ENCODE assay signal across 13 mouse cellular contexts in the genomic region with DNA sequence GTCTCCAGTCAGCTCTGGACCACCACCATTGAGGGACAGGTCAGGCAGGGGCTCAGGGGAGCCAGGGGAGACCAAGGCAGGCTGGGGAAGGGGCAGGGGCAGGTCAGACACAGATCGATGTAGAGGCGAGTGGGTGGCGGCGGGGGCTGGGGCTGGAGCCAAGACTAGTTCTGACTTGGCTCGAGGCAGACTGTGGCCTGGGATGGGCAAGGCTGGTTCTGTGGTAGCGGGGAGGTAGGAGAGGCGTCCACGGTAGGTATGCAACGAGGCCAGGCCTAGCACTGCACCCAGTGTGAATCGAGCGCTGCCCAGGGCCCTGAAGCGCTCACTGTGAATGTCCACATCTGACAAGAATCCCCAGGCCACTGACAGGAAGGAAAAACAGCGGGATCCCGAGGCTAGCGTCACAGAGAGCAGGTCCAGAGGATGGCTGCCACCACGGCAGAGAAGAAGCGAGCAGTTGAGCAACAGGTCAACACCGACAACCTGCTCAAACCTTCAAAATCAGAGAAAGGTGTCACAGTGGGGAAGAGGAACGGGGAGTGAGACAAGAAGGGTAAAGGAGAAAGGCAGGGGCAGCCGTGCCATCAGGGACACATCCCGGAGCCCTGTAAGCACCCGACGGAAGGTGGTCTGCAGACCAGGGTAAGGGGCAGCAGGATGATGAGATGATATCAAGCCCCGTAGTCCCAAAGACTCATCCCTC. TPM values are rescaled to one million over a fixed set of nuclear protein-coding genes. Genes with fewer than 3 reads are reported as not detected.
DNase-seq lines count a peak whose midpoint lies in the region; ATAC-seq and TF ChIP-seq lines count a peak whose summit lies in the region.
"Had no signal": no experiment of that assay in that cellular context is flagged by ENCODE, and none has a peak within 500 bp of the region (broad histone marks: within the 10 kb centered on the region; RNA-seq: fewer than 3 reads in every experiment).

No protein-coding gene starts in this region.

- TF ChIP-seq CTCF in stomach, postnatal 0 days (IDR thresholded peaks at IDR 0.05; ENCODE audit: low read depth), result no peak

- H3K9me3 ChIP-seq in kidney, embryonic 14.5 days (ENCODE audit: control insufficient read depth, low read length), result no peaks in the 10 kb centered on the region
- H3K9me3 ChIP-seq in stomach, embryonic 15.5 days, result no peaks in the 10 kb centered on the region
- no peaks in the 10 kb centered on the region for H3K9me3 ChIP-seq in stomach, postnatal 0 days (ENCODE audit: control insufficient read depth, low read length)
- no peaks in the 10 kb centered on the region for H3K9me3 ChIP-seq in hindbrain, embryonic 13.5 days
- H3K9me3 ChIP-seq: forebrain, embryonic 15.5 days had no signal

- ATAC-seq in kidney, embryonic 14.5 days (ENCODE audit: low FRiP score, low TSS enrichment), result no peak
- ATAC-seq in stomach, embryonic 15.5 days (ENCODE audit: insufficient read depth, low FRiP score, low read depth), result no peak
- no peak for ATAC-seq in stomach, postnatal 0 days (ENCODE audit: low FRiP score, low TSS enrichment)
- ATAC-seq in hindbrain, embryonic 13.5 days (ENCODE audit: low FRiP score), result no peak
- ATAC-seq: forebrain, embryonic 15.5 days had no signal

- 90% methylated on average over 24 of the region's 24 CpGs for WGBS in kidney, embryonic 14.5 days
- WGBS in stomach, embryonic 15.5 days, result 89% methylated on average over 24 of the region's 24 CpGs
- WGBS in stomach, postnatal 0 days, result 88% methylated on average over 23 of the region's 24 CpGs
- 93% methylated on average over 24 of the region's 24 CpGs for WGBS in hindbrain, embryonic 13.5 days

- H3K4me3 ChIP-seq in kidney, embryonic 14.5 days (ENCODE audit: low read length), result no peak overlapping the region
- no peak overlapping the region for H3K4me3 ChIP-seq in stomach, embryonic 15.5 days (replicated peaks)
- no peak overlapping the region for H3K4me3 ChIP-seq in stomach, postnatal 0 days (ENCODE audit: low read depth, low read length)
- H3K4me3 ChIP-seq in hindbrain, embryonic 13.5 days, result no peak overlapping the region
- H3K4me3 ChIP-seq: forebrain, embryonic 15.5 days had no signal

- no peaks in the 10 kb centered on the region for H3K27me3 ChIP-seq in kidney, embryonic 14.5 days (ENCODE audit: control insufficient read depth, insufficient read depth, low read length)
- H3K27me3 ChIP-seq in stomach, embryonic 15.5 days (replicated peaks), result no peaks in the 10 kb centered on the region
- no peaks in the 10 kb centered on the region for H3K27me3 ChIP-seq in stomach, postnatal 0 days (ENCODE audit: control insufficient read depth, insufficient read depth, low read length)
- H3K27me3 ChIP-seq in hindbrain, embryonic 13.5 days, result no peaks in the 10 kb centered on the region
- H3K27me3 ChIP-seq: forebrain, embryonic 15.5 days had no signal

- H3K4me2 ChIP-seq in kidney, embryonic 14.5 days (replicated peaks; ENCODE audit: low read depth, low read length), result no peak overlapping the region
- peak overlapping the region; percentile 26; the same call in 1 of the 2 replicates for H3K4me2 ChIP-seq in stomach, embryonic 15.5 days
- H3K4me2 ChIP-seq in stomach, postnatal 0 days (replicated peaks; ENCODE audit: low read depth), result no peak overlapping the region
- no peak overlapping the region for H3K4me2 ChIP-seq in hindbrain, embryonic 13.5 days
- H3K4me2 ChIP-seq: forebrain, embryonic 15.5 days; heart, embryonic 11.5 days; midbrain, embryonic 11.5 days had no signal

- H3K9ac ChIP-seq in kidney, embryonic 14.5 days (ENCODE audit: low read depth, low read length), result no peak overlapping the region
- H3K9ac ChIP-seq in stomach, embryonic 15.5 days, result no peak overlapping the region
- no peak overlapping the region for H3K9ac ChIP-seq in stomach, postnatal 0 days (ENCODE audit: low read length)
- H3K9ac ChIP-seq in hindbrain, embryonic 13.5 days, result no peak overlapping the region
- H3K9ac ChIP-seq: forebrain, embryonic 15.5 days had no signal

- H3K4me1 ChIP-seq in kidney, embryonic 14.5 days (ENCODE audit: control insufficient read depth, insufficient read depth, low read length), result peaks cover 35% of the 10 kb centered on the region
- H3K4me1 ChIP-seq in stomach, embryonic 15.5 days, result peaks cover 67% of the 10 kb centered on the region
- H3K4me1 ChIP-seq in stomach, postnatal 0 days (replicated peaks; ENCODE audit: control insufficient read depth, insufficient read depth), result peaks cover 19% of the 10 kb centered on the region
- peaks cover 73% of the 10 kb centered on the region for H3K4me1 ChIP-seq in hindbrain, embryonic 13.5 days (replicated peaks)

- peak; percentile 46 for DNase-seq in cerebellum, adult 8-10 months
- DNase-seq in cerebellum, postnatal 4 days (ENCODE audit: low spot score in 2 of 2), result no peak
- peak; percentile 66 for DNase-seq in kidney, adult 11 months
- no peak for DNase-seq in stomach, postnatal 0 days (ENCODE audit: low spot score)
- DNase-seq in skeletal muscle tissue, adult 2 months (ENCODE audit: low read depth, low spot score), result peak; percentile 63
- DNase-seq: liver had no signal

- no peak for TF ChIP-seq EP300 in stomach, postnatal 0 days (optimal IDR thresholded peaks at IDR 0.05)

- no peak overlapping the region for H3K27ac ChIP-seq in kidney, embryonic 14.5 days (ENCODE audit: low read depth, low read length)
- H3K27ac ChIP-seq in stomach, embryonic 15.5 days, result no peak overlapping the region
- no peak overlapping the region for H3K27ac ChIP-seq in stomach, postnatal 0 days (replicated peaks)
- H3K27ac ChIP-seq in hindbrain, embryonic 13.5 days, result no peak overlapping the region
- H3K27ac ChIP-seq: forebrain, embryonic 15.5 days; kidney, postnatal 0 days had no signal

- H3K36me3 ChIP-seq in kidney, embryonic 14.5 days (ENCODE audit: control insufficient read depth, insufficient read depth, low read length), result peaks cover 37% of the 10 kb centered on the region
- H3K36me3 ChIP-seq in stomach, embryonic 15.5 days, result peaks cover 31% of the 10 kb centered on the region
- peaks cover 27% of the 10 kb centered on the region for H3K36me3 ChIP-seq in stomach, postnatal 0 days (ENCODE audit: control insufficient read depth, insufficient read depth, low read length)
- H3K36me3 ChIP-seq in hindbrain, embryonic 13.5 days, result peaks cover 40% of the 10 kb centered on the region

RNA-seq across cellular contexts. Expression of gene Rpl18, which starts 3.8 kb away (rescaled TPM):
- 1,328 and 1,679 TPM in 2 replicates for polyA plus RNA-seq in kidney, embryonic 14.5 days (2014; fragmentation: Nextera tagmentation; extraction: Ambion mirVana)
- 954 and 1,069 TPM in 2 replicates for polyA plus RNA-seq in stomach, embryonic 15.5 days (2015; fragmentation: Nextera tagmentation; extraction: Ambion mirVana)
- polyA plus RNA-seq in stomach, postnatal 0 days (2015; fragmentation: Nextera tagmentation; extraction: Ambion mirVana), result 893 and 919 TPM in 2 replicates
- 626 and 633 TPM in 2 replicates for polyA plus RNA-seq in hindbrain, embryonic 13.5 days (2015; fragmentation: Nextera tagmentation; extraction: Ambion mirVana)

RNA-seq across cellular contexts. Expression of gene Sphk2, which starts 6.3 kb away (rescaled TPM):
- 16.8 and 23.9 TPM in 2 replicates for polyA plus RNA-seq in kidney, embryonic 14.5 days (2014; fragmentation: Nextera tagmentation; extraction: Ambion mirVana)
- 35.4 and 36.7 TPM in 2 replicates for polyA plus RNA-seq in stomach, embryonic 15.5 days (2015; fragmentation: Nextera tagmentation; extraction: Ambion mirVana)
- 23.6 and 24.5 TPM in 2 replicates for polyA plus RNA-seq in stomach, postnatal 0 days (2015; fragmentation: Nextera tagmentation; extraction: Ambion mirVana)
- 24.1 and 25.0 TPM in 2 replicates for polyA plus RNA-seq in hindbrain, embryonic 13.5 days (2015; fragmentation: Nextera tagmentation; extraction: Ambion mirVana)

RNA-seq across cellular contexts. Expression of gene Dbp, which starts 6.6 kb away (rescaled TPM):
- polyA plus RNA-seq in kidney, embryonic 14.5 days (2014; fragmentation: Nextera tagmentation; extraction: Ambion mirVana), result 6.6 and 7.7 TPM in 2 replicates
- polyA plus RNA-seq in stomach, embryonic 15.5 days (2015; fragmentation: Nextera tagmentation; extraction: Ambion mirVana), result 2.8 and 4.4 TPM in 2 replicates
- 8.8 and 12.6 TPM in 2 replicates for polyA plus RNA-seq in stomach, postnatal 0 days (2015; fragmentation: Nextera tagmentation; extraction: Ambion mirVana)
- 2.9 and 3.6 TPM in 2 replicates for polyA plus RNA-seq in hindbrain, embryonic 13.5 days (2015; fragmentation: Nextera tagmentation; extraction: Ambion mirVana)

RNA-seq across cellular contexts. Expression of gene Fam83e, which starts 9.5 kb away (rescaled TPM):
- 1.2 and 2.1 TPM in 2 replicates for polyA plus RNA-seq in kidney, embryonic 14.5 days (2014; fragmentation: Nextera tagmentation; extraction: Ambion mirVana)
- 12.8 and 13.3 TPM in 2 replicates for polyA plus RNA-seq in stomach, embryonic 15.5 days (2015; fragmentation: Nextera tagmentation; extraction: Ambion mirVana)
- polyA plus RNA-seq in stomach, postnatal 0 days (2015; fragmentation: Nextera tagmentation; extraction: Ambion mirVana), result 21.6 and 24.8 TPM in 2 replicates
- polyA plus RNA-seq in hindbrain, embryonic 13.5 days (2015; fragmentation: Nextera tagmentation; extraction: Ambion mirVana), result 0.48 and 0.83 TPM in 2 replicates

RNA-seq across cellular contexts. Expression of gene Car11, which starts 11.8 kb away (rescaled TPM):
- 6.9 and 11.9 TPM in 2 replicates for polyA plus RNA-seq in kidney, embryonic 14.5 days (2014; fragmentation: Nextera tagmentation; extraction: Ambion mirVana)
- polyA plus RNA-seq in stomach, embryonic 15.5 days (2015; fragmentation: Nextera tagmentation; extraction: Ambion mirVana), result 9.6 and 10.1 TPM in 2 replicates
- 2.7 and 4.4 TPM in 2 replicates for polyA plus RNA-seq in stomach, postnatal 0 days (2015; fragmentation: Nextera tagmentation; extraction: Ambion mirVana)
- polyA plus RNA-seq in hindbrain, embryonic 13.5 days (2015; fragmentation: Nextera tagmentation; extraction: Ambion mirVana), result 38.5 and 41.6 TPM in 2 replicates

Comparison
In these comparisons a context has a peak if more than half of its experiments do, and no peak if none do; other contexts are left out.
1. DNase-seq: peak in cerebellum, adult 8-10 months (single experiment), kidney, adult 11 months (single experiment) and skeletal muscle tissue, adult 2 months (single experiment); none in cerebellum, postnatal 4 days (0 of 2) and stomach, postnatal 0 days (single experiment).